Mouse (Mus musculus) urinary bladder, postnatal 10 days (tissue): Measurements from ENCODE around the gene Vps50.
"Not testable (repeated sequence)": the region's sequence is repeated elsewhere in the genome, so short reads cannot be mapped to it uniquely, and the experiment has no call there.

Source experiments
- DNase-seq: peaks from one replicate; pipeline ENCODE4 v3.0.0; 2022; ENCODE audit warnings: low spot score

Gene Vps50

GRCm38 (mm10) chr6:3498162-3498848 lies at the start of gene Vps50, which contains the start of gene Hepacam2:
Gene Vps50, plus strand, starts transcription at chr6:3498382.
Gene Hepacam2, minus strand, starts transcription at chr6:3498298.
- peak; percentile 50 for DNase-seq

GRCm38 (mm10) chr6:3454421-3454820 lies 43.8 kb upstream of the Vps50 start:
- no peak for DNase-seq

- no peak for DNase-seq
Measured at GRCm38 (mm10) chr6:3455944-3456536, 42.1 kb upstream of the Vps50 start.

GRCm38 (mm10) chr6:3463026-3463425 lies 35.2 kb upstream of the Vps50 start:
- DNase-seq = no peak

- no peak for DNase-seq
Measured at GRCm38 (mm10) chr6:3463594-3463993, 34.6 kb upstream of the Vps50 start.

GRCm38 (mm10) chr6:3468627-3469026 lies 29.6 kb upstream of the Vps50 start:
- DNase-seq = no peak

- DNase-seq = no peak
Measured at GRCm38 (mm10) chr6:3470706-3471105, 27.5 kb upstream of the Vps50 start.

- DNase-seq = no peak
Measured at GRCm38 (mm10) chr6:3476299-3476698, 21.9 kb upstream of the Vps50 start.

- DNase-seq = no peak
Measured at GRCm38 (mm10) chr6:3479853-3480252, 18.3 kb upstream of the Vps50 start.

- no peak for DNase-seq
Measured at GRCm38 (mm10) chr6:3481705-3482104, 16.5 kb upstream of the Vps50 start.

GRCm38 (mm10) chr6:3485133-3485532 lies 13.0 kb upstream of the Vps50 start:
- no peak for DNase-seq

GRCm38 (mm10) chr6:3487355-3487754 lies 10.8 kb upstream of the Vps50 start:
- no peak for DNase-seq

- no peak for DNase-seq
Measured at GRCm38 (mm10) chr6:3494285-3494684, 3.9 kb upstream of the Vps50 start.

GRCm38 (mm10) chr6:3496210-3496609 lies 2.0 kb upstream of the Vps50 start:
- DNase-seq = no peak

- DNase-seq = no peak
Measured at GRCm38 (mm10) chr6:3500286-3500685, 2.1 kb downstream of the Vps50 start.

- DNase-seq = no peak
Measured at GRCm38 (mm10) chr6:3505289-3505688, 7.1 kb downstream of the Vps50 start.

- DNase-seq = no peak
Measured at GRCm38 (mm10) chr6:3507078-3507477, 8.9 kb downstream of the Vps50 start.

GRCm38 (mm10) chr6:3508151-3508550 lies 10.0 kb downstream of the Vps50 start:
- DNase-seq = not testable (repeated sequence)

GRCm38 (mm10) chr6:3509782-3510181 lies 11.6 kb downstream of the Vps50 start:
- DNase-seq = no peak

- DNase-seq = no peak
Measured at GRCm38 (mm10) chr6:3511116-3511515, 12.9 kb downstream of the Vps50 start.

GRCm38 (mm10) chr6:3511612-3512011 lies 13.4 kb downstream of the Vps50 start:
- DNase-seq = no peak

- DNase-seq = no peak
Measured at GRCm38 (mm10) chr6:3512611-3513010, 14.4 kb downstream of the Vps50 start.

GRCm38 (mm10) chr6:3528198-3528597 lies 30.0 kb downstream of the Vps50 start:
- DNase-seq = no peak

GRCm38 (mm10) chr6:3531445-3531844 lies 33.3 kb downstream of the Vps50 start:
- no peak for DNase-seq
